Mouse (Mus musculus) layer of hippocampus, postnatal 36 days (tissue): ENCODE data around the gene Hdac11. TPM values are rescaled to one million over a fixed set of nuclear protein-coding genes. Genes with fewer than 3 reads are reported as not detected.

Experiments
- DNase-seq, 2 experiments: peaks; one replicate each; pipeline ENCODE4 v3.0.0; 2022
- total RNA-seq, 2 experiments: library from RNA; stranded (reverse); gene quantifications; 2 replicates each; pipeline ENCODE4 v1.2.3; 2021

The Hdac11 gene
- total RNA-seq, 2 experiments from 2014 or later = 143 to 159 TPM

- no peak for DNase-seq
These were observed 19.0 kb upstream of the Hdac11 start for GRCm38 (mm10) chr6:91137343-91137956.

GRCm38 (mm10) chr6:91139846-91140245 lies 16.6 kb upstream of the Hdac11 start:
- peak; percentile 56 for DNase-seq

- no peak for DNase-seq
These were observed 11.4 kb upstream of the Hdac11 start for GRCm38 (mm10) chr6:91145056-91145455.

DNA sequence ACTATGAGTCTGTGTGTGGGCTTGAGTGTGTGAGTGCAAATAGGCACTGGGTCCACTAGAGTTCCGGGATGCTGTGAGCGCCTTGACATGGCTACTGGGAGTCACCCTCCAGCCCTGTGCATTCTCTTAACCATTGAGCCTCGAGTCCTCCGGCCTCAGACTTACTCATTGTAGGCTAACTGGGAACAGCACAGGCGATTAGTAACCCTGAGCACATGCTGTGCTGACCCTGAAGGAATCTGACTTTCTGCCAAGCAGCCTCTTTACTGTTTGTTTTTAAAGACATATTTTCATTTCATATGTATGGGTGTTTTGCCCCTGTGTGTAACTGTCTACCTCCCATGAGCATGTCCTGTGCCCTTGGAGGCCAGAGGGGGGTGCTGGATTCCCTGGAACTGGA lies 10.9 kb upstream of the Hdac11 start:
- DNase-seq = no peak

GRCm38 (mm10) chr6:91146443-91147151 lies 9.9 kb upstream of the Hdac11 start:
- no peak for DNase-seq

DNA sequence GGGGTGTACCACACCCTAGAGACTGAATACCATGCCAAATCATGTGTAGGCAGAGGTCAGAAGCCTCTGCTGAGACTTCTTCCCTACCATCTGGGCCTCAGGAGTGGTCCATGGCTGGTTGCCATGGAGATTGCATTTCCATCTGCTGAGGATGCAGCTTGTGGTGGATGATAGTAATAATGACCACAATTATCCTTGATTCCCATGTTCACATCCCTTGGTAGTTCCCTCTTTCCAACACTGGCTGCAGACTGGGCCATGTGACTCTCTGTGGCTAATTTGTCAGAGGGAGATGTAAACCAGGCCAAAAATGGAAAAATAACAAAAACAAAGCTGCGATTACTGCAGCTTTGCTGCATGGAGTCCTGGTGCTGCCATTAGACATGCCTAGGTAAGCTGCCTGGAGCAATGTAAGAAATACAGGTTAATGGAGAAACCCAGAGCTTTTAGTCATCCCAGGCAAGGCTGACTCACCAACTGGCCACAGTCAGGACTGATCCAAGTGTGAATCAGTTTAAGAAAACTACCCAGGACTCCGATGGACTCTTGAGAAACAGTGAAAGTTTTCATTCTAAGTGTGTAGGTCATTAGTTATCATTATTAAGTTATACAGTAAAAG lies 9.2 kb upstream of the Hdac11 start:
- no peak for DNase-seq

GRCm38 (mm10) chr6:91152892-91153548 lies 3.4 kb upstream of the Hdac11 start:
- DNase-seq = no peak

DNA sequence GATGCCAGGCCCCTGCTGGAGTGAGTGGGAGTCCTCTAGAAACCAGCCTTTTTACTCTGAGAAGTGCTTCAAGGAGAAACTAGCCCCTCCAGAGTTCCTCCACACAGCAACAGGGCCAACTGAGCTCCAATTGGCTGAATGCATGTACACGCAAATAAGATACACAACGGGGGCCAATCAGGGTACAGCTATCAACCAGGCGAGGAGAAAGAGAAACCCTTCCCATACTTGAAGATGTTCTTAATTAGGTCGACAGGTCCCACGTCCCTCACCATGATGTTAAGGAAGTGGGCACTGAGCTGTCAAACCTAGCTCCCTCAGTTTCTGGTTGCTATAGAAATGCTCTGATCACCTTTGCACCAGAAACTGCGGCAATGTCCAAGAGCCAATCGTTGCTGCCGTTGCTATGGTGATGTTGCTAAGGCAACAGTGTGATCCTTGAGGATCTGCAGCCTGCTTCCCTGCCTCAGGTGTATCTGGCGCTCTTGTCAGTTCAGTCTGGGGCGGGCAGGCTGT lies 2.9 kb upstream of the Hdac11 start:
- DNase-seq = peak; percentile 59 to 61

GRCm38 (mm10) chr6:91154685-91155084 lies 1.8 kb upstream of the Hdac11 start:
- DNase-seq = no peak

- DNase-seq = no peak
These were observed 1.2 kb upstream of the Hdac11 start for GRCm38 (mm10) chr6:91155286-91155685.

GRCm38 (mm10) chr6:91156062-91156461 lies 403 bp upstream of the Hdac11 start:
- peak in 1 of 2 experiments; percentile 24 for DNase-seq

DNA sequence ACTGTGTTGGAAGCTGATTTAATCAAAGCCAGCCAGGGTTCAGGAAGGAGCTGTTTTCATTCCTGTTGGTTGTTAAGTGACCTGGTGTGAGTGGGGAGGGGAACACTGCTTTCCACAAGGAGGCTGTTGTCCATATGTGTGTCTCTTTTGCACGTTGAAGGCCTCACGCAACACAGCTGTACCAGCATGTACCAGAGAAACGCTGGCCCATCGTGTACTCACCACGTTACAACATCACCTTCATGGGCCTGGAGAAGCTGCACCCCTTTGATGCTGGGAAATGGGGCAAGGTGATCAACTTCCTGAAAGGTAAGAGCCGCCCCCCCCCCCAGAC lies 739 bp downstream of the Hdac11 start:
- DNase-seq = no peak

- DNase-seq = no peak
These were observed 2.6 kb downstream of the Hdac11 start for GRCm38 (mm10) chr6:91159047-91159446.

GRCm38 (mm10) chr6:91160399-91160798 lies 3.9 kb downstream of the Hdac11 start:
- DNase-seq = peak in 1 of 2 experiments; percentile 35

- DNase-seq = no peak
These were observed 4.5 kb downstream of the Hdac11 start for GRCm38 (mm10) chr6:91160976-91161375.

DNA sequence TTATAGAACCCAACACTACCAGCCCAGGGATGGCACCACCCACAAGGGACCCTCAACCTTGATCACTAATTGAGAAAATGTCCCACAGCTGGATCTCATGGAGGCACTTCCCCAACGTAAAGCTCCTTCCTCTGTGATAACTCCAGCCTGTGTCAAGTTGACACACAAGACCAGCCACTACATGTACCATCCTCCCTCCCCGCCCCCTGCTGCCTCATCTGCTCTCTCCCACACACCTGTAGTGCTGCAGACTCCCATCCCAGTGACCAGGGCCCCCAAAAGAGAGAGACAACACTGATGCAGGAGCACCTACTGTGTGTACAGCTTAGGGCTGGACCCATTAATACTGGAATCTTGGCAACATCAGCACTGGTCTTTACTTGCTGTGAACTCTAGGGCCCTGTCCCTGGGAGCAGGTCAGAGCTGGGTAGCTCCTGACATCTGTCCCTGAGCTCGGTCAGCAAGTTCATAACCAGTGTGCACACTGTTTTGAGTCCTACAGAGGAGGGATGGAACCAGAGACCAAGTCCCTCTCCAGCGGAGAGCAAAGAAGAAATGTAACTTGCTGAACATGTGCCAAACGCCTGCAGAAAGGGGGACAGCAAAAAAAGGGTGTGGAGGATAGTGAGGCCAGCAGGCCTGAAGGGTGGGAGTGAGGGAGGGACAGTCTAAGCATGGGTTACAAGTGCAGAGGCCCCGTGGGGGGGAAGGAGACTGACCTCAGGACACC lies 5.2 kb downstream of the Hdac11 start:
- DNase-seq = no peak

DNA sequence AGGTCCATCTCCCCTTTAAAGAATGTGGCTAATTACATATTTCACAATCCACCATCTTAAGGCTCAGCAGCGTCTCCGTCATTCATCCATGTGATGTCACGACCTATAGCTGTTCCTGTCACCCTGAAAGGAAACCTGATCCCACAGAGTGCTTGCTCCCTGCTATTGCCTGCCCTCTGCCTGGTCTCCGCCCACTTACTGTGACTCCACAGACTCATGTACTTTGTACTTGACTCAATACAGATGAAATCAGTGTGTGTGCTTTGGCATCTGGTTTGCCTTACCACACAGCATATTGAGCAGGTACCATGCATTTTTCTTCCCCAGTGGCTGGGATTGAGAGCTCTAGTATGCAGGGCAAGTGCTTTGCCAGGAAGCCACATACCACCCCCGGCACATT lies 5.8 kb downstream of the Hdac11 start:
- no peak for DNase-seq

- DNase-seq = no peak
These were observed 6.9 kb downstream of the Hdac11 start for GRCm38 (mm10) chr6:91163195-91163911.

DNA sequence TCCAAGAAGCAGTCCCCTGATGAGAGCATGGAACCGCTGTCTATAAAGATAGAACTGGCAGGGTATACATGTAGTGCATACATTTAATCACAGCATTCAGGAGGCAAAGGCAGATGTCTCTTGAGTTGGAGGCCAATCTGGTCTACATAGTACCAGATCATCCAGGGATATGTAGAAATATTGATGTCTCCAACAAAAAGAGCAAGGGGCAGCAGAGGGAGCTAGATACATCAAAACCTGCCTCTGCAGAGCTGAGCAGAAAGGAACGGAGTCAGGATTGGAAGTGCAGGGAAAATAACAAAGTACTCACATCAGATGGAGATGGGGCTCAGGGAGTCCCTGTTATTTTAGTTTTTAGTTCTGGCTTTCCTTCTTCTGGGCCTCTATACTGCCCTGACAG lies 8.1 kb downstream of the Hdac11 start:
- DNase-seq = peak in 1 of 2 experiments; percentile 22

DNA sequence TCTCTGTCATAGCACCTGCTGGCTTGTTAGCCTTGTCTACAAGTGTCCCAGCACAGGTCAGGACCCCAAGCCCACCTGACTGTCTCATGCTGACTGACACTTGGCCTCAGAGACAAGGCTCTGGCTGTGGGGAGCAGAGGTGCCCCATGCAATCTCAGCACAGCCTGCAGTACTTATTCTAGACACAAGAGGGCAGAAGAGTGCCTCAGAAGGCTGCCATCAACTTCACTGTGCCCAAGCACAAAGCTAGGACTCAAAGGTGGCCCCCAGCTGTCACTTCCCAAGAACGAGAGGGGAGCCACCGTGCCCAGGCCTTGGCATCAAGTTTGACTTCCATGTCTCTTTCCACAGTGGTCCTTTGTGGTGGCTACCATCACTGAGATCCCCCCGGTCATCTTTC lies 8.7 kb downstream of the Hdac11 start:
- peak; percentile 70 to 78 for DNase-seq

DNA sequence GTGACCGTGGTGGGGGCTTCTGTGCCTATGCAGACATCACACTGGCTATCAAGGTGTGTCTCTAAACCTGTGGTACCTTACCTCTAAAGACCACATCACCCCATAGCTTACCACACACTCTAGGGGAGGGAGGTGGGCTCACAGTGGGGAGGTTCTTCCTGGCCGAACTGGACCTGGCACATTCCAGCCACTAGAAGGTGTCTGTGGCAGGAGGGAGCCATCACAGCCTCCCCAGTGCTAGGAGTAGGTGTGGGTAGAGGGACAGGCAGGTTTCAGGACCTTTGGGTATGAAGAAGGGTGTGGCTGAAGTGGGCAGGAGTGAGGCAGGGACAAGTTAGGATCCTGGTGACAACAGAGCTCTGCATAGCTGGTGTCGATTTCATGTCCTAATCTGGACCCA lies 11.4 kb downstream of the Hdac11 start:
- no peak for DNase-seq

GRCm38 (mm10) chr6:91169129-91169528 lies 12.7 kb downstream of the Hdac11 start:
- no peak for DNase-seq
